Mouse (Mus musculus) neural tube, embryonic 13.5 days (tissue): Measurements from ENCODE around the gene Gdpd1. TPM values are rescaled to one million over a fixed set of nuclear protein-coding genes. Genes with fewer than 3 reads are reported as not detected.
A peak's percentile ranks its signal among the peaks of the same experiment; 100 is the strongest.

ENCODE experiments used
- ATAC-seq: fragments of 200-750 bp; cut with Nextera tagmentation; 2 replicates; pipeline ENCODE4 v1.8.0; 2017; ENCODE audit warnings: low read depth, mild to moderate bottlenecking, moderate TSS enrichment, moderate library complexity
- H3K27ac ChIP-seq: fragments of 300-500 bp; sonication (generic); replicated peaks from 2 replicates; pipeline ENCODE4 v1.5.1; 2015; ENCODE audit warnings: moderate library complexity, mild to moderate bottlenecking, inconsistent platforms
- H3K27me3 ChIP-seq: fragments of 300-500 bp; sonication (generic); 2 replicates; pipeline ENCODE4 v1.6.1; 2015; ENCODE audit warnings: mild to moderate bottlenecking, inconsistent platforms
- H3K36me3 ChIP-seq: fragments of 300-500 bp; sonication (generic); 2 replicates; pipeline ENCODE4 v1.6.1; 2015; ENCODE audit warnings: mild to moderate bottlenecking, inconsistent platforms
- H3K4me1 ChIP-seq: fragments of 300-500 bp; sonication (generic); replicated peaks from 2 replicates; pipeline ENCODE4 v1.6.1; 2015; ENCODE audit warnings: inconsistent platforms
- H3K4me2 ChIP-seq: fragments of 300-500 bp; sonication (generic); 2 replicates; pipeline ENCODE4 v1.6.1; 2015; ENCODE audit warnings: inconsistent platforms, mild to moderate bottlenecking, moderate library complexity
- H3K4me3 ChIP-seq: fragments of 300-500 bp; sonication (generic); 2 replicates; pipeline ENCODE4 v1.5.1; 2015; ENCODE audit warnings: mild to moderate bottlenecking, inconsistent platforms
- H3K9ac ChIP-seq: fragments of 300-500 bp; sonication (generic); 2 replicates; pipeline ENCODE4 v1.6.1; 2015; ENCODE audit warnings: moderate library complexity, mild to moderate bottlenecking, inconsistent platforms
- H3K9me3 ChIP-seq: fragments of 300-500 bp; sonication (generic); 2 replicates; pipeline ENCODE4 v1.6.1; 2016; ENCODE audit warnings: inconsistent platforms
- WGBS: fragments of 180-500 bp; shearing (Covaris S2); methylation state at CpG from one replicate; pipeline ENCODE4 v1.1.7; 2015; 5-methylcytosine and 5-hydroxymethylcytosine counted together
- microRNA counts: library from miRNA; unstranded; fragments of <30 nt; microRNA quantifications from one replicate; lab custom pipeline; 2016
- microRNA-seq: library from miRNA; unstranded; fragments of <30 nt; microRNA quantifications from one replicate; pipeline ENCODE4, GENCODE M21; 2016
- polyA plus RNA-seq: library from polyadenylated mRNA; unstranded; fragments of >200 nt; fragmentation: Nextera tagmentation; extraction: Ambion mirVana; gene quantifications from 2 replicates; pipeline ENCODE4 v1.2.1, GENCODE M21; 2015

Gdpd1 gene
- polyA plus RNA-seq, 1 experiment from 2014 or later: 183 TPM

- Histone ChIP-seq H3K4me2 (no peak overlapping the region), H3K9ac (no peak overlapping the region), H3K4me1 (peaks cover 31% of the 10 kb centered on the region), H3K4me3 (no peak overlapping the region), H3K27ac (peak overlapping the region; percentile 54), H3K27me3 (no peaks in the 10 kb centered on the region), H3K9me3 (no peaks in the 10 kb centered on the region), H3K36me3 (no peaks in the 10 kb centered on the region)
- no peak for ATAC-seq
- 37% methylated on average over 6 of the region's 6 CpGs for WGBS
Measured at GRCm38 (mm10) chr11:86995625-86996221, 78.1 kb downstream of the Gdpd1 start.

- Histone ChIP-seq H3K4me2 (no peak overlapping the region), H3K36me3 (no peaks in the 10 kb centered on the region), H3K4me3 (no peak overlapping the region), H3K4me1 (peaks cover 38% of the 10 kb centered on the region), H3K27ac (no peak overlapping the region), H3K9me3 (no peaks in the 10 kb centered on the region), H3K9ac (no peak overlapping the region), H3K27me3 (no peaks in the 10 kb centered on the region)
- WGBS: 46% methylated on average over 10 of the region's 10 CpGs
- ATAC-seq: no peak
Measured at GRCm38 (mm10) chr11:86994791-86995624, 78.9 kb downstream of the Gdpd1 start.

GRCm38 (mm10) chr11:86994330-86994729 lies 79.5 kb downstream of the Gdpd1 start:
- Histone ChIP-seq H3K36me3 (no peaks in the 10 kb centered on the region), H3K4me2 (peak overlapping the region; percentile 86), H3K9me3 (no peaks in the 10 kb centered on the region), H3K9ac (peak overlapping the region; percentile 62), H3K27ac (0 out of 2 replicates have a peak overlapping the region, but pooled peaks have one; percentile 94), H3K4me1 (peaks cover 45% of the 10 kb centered on the region), H3K27me3 (no peaks in the 10 kb centered on the region), H3K4me3 (peak overlapping the region; percentile 91)
- no peak for ATAC-seq
- 11% methylated on average over 6 of the region's 6 CpGs for WGBS

- no peaks in the 10 kb centered on the region for H3K27me3 ChIP-seq
- H3K4me3 ChIP-seq: peak within 1 kb of the TSS; percentile 91
- peak; percentile 100 for ATAC-seq
- no peaks in the 10 kb centered on the region for H3K36me3 ChIP-seq
- peaks cover 53% of the 10 kb centered on the region for H3K4me1 ChIP-seq
- H3K9ac ChIP-seq: peak within 1 kb of the TSS; percentile 79
- peak within 1 kb of the TSS; percentile 86 for H3K4me2 ChIP-seq
- no peaks in the 10 kb centered on the region for H3K9me3 ChIP-seq
- under 1% methylated on average over 96 of the region's 96 CpGs for WGBS
- H3K27ac ChIP-seq: peak within 1 kb of the TSS; percentile 94
Measured at GRCm38 (mm10) chr11:86993041-86994037, 80.5 kb downstream of the Gdpd1 start, which contains the start of gene Ypel2. TSS of gene Ypel2 (minus strand) at chr11:86993707.

GRCm38 (mm10) chr11:86992461-86992988 lies 81.3 kb downstream of the Gdpd1 start:
- H3K27me3 ChIP-seq: no peaks in the 10 kb centered on the region
- no peak for ATAC-seq
- peaks cover 61% of the 10 kb centered on the region for H3K4me1 ChIP-seq
- no peaks in the 10 kb centered on the region for H3K36me3 ChIP-seq
- no peaks in the 10 kb centered on the region for H3K9me3 ChIP-seq
- H3K4me2 ChIP-seq: peak overlapping the region; percentile 86
- H3K27ac ChIP-seq: peak overlapping the region; percentile 94
- WGBS: 1% methylated on average over 13 of the region's 13 CpGs
- H3K4me3 ChIP-seq: peak overlapping the region; percentile 91
- H3K9ac ChIP-seq: peak overlapping the region; percentile 79

- WGBS: 81% methylated on average over 4 of the region's 4 CpGs
- no peak for ATAC-seq
- Histone ChIP-seq H3K4me3 (no peak overlapping the region), H3K36me3 (no peaks in the 10 kb centered on the region), H3K4me1 (peaks cover 67% of the 10 kb centered on the region), H3K27ac (no peak overlapping the region), H3K9ac (no peak overlapping the region; the same call in 1 of the 2 replicates), H3K9me3 (no peaks in the 10 kb centered on the region), H3K4me2 (peak overlapping the region; percentile 86), H3K27me3 (no peaks in the 10 kb centered on the region)
Measured at GRCm38 (mm10) chr11:86991241-86991640, 82.6 kb downstream of the Gdpd1 start.

- Histone ChIP-seq H3K4me1 (peaks cover 63% of the 10 kb centered on the region), H3K27me3 (no peaks in the 10 kb centered on the region), H3K9me3 (no peaks in the 10 kb centered on the region), H3K36me3 (no peaks in the 10 kb centered on the region), H3K9ac (peak overlapping the region; percentile 6; the same call in 1 of the 2 replicates), H3K4me2 (peak overlapping the region; percentile 38), H3K27ac (peak overlapping the region; percentile 76), H3K4me3 (0 out of 2 replicates have a peak overlapping the region, but pooled peaks have one; percentile 5)
- ATAC-seq: no peak
- 33% methylated on average over 3 of the region's 3 CpGs for WGBS
Measured at GRCm38 (mm10) chr11:86990309-86990708, 83.6 kb downstream of the Gdpd1 start.

- 71% methylated on average over 3 of the region's 3 CpGs for WGBS
- H3K27me3 ChIP-seq: no peaks in the 10 kb centered on the region
- no peak overlapping the region for H3K4me2 ChIP-seq
- H3K36me3 ChIP-seq: no peaks in the 10 kb centered on the region
- ATAC-seq: no peak
- H3K9me3 ChIP-seq: no peaks in the 10 kb centered on the region
- peaks cover 45% of the 10 kb centered on the region for H3K4me1 ChIP-seq
- no peak overlapping the region for H3K4me3 ChIP-seq
- no peak overlapping the region for H3K27ac ChIP-seq
- H3K9ac ChIP-seq: no peak overlapping the region
Measured at GRCm38 (mm10) chr11:86984990-86985389, 88.9 kb downstream of the Gdpd1 start.

MicroRNAs encoded within 50 kb of the gene (microRNA counts, 519-probe panel; counts per million panel counts)
- microRNA mmu-miR-301a (lab: Ali Mortazavi, UCI): 5,306 counts per million, percentile 91 among the panel's probes with 10 or more counts

Small RNA genes lying within 50 kb of the gene (microRNA-seq; reads per million reads assigned to microRNA genes)
- 1,361 reads per million, percentile 82 among the genes with 10 or more reads in this experiment for gene Mir301

Other genes starting within 250 kb of the Gdpd1 start
- 4.6 and 5.3 TPM in 2 replicates for gene Ypel2, start 80.4 kb downstream of the Gdpd1 start, polyA plus RNA-seq
- 21.7 and 24.4 TPM in 2 replicates for gene Smg8, start 12.7 kb upstream of the Gdpd1 start, polyA plus RNA-seq
- 3.5 and 4.0 TPM in 2 replicates for gene Prr11, start 34.6 kb upstream of the Gdpd1 start, polyA plus RNA-seq
- gene Ska2, start 35.2 kb upstream of the Gdpd1 start, polyA plus RNA-seq: 49.7 and 59.8 TPM in 2 replicates
- 73.5 and 81.0 TPM in 2 replicates for gene Trim37, start 53.0 kb upstream of the Gdpd1 start, polyA plus RNA-seq